Mouse (Mus musculus) testis, postnatal 10 days (tissue): ENCODE data around the gene Pip4k2b.
A peak's percentile ranks its signal among the peaks of the same experiment; 100 is the strongest.
"Not testable (repeated sequence)": the region's sequence is repeated elsewhere in the genome, so short reads cannot be mapped to it uniquely, and the experiment has no call there.

Experiments used
- DNase-seq: peaks from one replicate; pipeline ENCODE4 v3.0.0; 2021; ENCODE audit warnings: low spot score

Gene Pip4k2b

DNA sequence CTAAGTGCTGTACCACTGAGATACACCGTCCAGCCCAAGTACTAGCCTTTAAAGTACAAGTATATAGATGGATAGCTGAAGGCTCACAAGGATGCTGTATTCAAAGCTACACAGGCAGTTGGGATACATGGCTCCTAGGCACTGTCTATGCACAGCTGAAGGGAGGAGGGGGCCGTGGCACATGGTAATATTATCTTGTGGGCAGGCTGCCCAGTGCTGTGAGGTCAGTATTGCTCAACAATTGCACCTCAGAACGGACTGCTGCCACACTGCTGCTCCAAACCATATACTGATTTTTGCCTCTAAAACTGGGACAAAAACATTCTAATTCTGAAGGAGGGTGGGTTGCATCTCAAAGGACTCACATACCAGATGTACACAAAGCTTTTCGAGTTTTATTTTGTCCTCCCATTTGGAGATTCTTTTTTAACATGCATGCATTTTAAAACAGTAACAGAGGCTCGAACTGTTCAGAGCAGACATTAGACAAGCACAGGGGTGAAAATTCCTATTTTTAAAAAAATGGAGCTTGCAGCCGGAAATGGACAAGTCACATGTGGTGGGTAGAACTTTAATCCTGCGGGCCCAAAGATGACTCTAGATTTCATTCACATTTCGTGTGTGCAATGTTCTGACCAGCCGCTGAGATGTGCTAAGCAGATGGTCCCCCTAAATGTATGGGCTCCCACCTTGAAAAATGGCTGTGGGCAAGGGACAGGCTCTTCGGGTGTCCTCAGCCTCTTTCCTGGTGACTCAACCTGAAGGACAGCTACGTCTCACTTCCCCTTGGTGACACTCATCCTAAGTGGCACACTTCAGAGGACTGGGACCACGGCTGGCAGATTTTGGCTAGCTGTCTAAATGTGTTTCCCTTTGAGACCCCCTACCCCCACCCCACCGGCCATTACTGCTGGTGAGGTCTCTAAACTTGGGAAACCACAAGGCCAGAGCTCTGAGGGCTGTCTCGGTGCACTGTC, 29.4 kb downstream of the Pip4k2b start:
- peak; percentile 59 for DNase-seq

DNA sequence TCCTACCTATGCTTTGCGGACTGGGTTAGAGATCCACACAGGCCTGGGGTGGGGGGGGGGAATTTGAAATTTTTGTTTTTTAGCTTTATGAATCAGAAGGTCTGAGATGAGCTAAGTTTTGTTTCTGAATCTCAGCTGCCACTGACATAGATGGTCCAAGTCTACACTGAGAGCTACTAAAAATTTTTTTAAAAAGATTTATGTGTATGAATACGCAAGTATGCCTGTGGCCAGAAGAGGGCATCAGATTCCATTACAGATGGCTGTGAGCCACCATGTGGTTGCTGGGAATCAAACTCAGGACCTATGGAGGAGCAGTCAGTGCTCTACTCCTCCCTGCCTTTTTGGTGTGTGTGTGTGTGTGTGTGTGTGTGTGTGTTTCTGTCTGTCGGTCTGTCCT, 30.1 kb downstream of the Pip4k2b start:
- DNase-seq = no peak

DNA sequence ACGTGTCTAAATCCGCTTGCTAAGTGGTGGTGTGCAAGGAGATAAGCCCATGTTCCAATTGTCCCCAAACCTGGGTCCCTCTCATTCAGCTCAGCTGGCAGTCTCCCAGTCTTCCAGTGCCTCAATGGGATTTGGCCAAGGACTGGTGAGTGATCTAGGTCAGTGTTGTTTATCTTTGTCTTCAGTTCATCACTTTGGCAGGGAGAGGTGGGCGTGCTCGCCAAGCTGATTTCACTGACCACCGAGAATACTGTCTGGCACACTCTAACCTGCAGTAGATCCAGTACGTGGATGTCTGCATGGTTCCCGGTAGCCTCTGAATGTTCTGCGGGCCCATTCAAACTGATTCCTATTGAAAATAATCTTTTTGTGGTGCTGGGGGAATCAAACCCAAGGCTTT, 30.6 kb downstream of the Pip4k2b start:
- DNase-seq = no peak

DNA sequence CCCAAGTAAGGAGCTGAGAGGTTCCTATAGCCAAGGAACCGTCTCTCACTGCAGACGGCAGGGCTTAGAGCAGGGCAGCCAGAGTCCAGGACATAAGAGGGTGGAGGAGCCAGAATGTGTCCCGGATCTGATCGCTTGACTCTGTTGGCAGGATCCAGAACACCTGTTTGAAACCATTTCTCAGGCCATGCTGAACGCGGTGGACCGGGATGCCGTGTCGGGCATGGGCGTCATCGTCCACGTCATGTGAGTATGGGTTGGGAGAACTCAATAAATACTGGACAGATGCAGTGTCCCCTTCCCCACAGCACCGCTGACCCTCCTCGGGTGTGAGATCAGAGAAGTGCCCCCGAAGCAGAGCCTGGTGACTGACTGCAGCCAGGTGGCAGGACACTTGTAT, 32.2 kb downstream of the Pip4k2b start:
- DNase-seq = no peak

DNA sequence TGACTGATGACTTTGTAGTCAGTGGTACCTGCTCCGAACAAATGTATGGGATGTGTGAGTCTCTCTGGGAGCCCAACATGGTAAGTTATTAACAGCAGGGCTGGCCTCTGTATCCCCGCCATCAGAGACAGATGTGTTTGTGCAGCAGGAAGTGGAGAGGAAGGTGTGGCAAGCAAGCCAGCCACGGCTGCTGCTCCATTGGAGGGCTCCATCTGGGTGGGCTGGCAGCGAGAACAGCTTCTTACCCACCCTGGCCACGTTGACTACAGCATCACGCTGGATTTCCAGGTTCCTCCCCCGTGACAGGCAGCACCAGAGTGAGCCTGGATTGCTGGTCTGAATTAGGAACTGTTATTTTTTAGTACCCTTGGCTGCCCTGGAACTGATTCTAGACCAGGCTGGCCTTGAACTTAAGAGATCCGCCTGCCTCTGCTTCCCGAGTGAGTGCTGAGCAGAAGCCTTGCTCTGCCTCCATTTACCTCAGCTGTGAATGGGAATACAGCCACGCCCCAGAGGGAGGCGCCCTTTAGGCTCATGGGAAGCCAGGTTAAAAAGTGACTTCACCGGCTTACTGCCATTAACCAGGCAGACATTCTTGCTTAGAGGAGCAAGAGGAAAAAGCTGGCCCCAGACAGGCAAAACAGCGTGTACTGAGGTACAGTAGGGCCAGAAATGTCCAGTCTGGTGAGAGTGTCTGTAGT, 33.2 kb downstream of the Pip4k2b start:
- DNase-seq = no peak

DNA sequence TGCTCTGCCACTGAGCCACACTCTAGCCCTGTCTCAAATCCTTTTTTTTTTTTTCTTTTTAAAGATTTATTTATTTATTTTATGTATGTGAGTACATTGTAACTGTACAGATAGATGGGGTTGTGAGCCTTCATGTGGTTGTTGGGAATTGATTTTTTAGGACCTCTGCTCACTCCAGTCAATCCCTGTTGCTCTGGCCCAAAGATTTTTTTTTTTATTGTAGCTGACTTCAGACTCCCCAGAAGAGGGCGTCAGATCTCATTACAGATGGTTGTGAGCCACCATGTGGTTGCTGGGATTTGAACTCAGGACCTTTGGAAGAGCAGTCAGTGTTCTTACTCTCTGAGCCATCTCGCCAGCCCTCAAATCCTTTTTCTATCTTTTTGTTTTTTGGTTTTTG, 34.4 kb downstream of the Pip4k2b start:
- DNase-seq = not testable (repeated sequence)

DNA sequence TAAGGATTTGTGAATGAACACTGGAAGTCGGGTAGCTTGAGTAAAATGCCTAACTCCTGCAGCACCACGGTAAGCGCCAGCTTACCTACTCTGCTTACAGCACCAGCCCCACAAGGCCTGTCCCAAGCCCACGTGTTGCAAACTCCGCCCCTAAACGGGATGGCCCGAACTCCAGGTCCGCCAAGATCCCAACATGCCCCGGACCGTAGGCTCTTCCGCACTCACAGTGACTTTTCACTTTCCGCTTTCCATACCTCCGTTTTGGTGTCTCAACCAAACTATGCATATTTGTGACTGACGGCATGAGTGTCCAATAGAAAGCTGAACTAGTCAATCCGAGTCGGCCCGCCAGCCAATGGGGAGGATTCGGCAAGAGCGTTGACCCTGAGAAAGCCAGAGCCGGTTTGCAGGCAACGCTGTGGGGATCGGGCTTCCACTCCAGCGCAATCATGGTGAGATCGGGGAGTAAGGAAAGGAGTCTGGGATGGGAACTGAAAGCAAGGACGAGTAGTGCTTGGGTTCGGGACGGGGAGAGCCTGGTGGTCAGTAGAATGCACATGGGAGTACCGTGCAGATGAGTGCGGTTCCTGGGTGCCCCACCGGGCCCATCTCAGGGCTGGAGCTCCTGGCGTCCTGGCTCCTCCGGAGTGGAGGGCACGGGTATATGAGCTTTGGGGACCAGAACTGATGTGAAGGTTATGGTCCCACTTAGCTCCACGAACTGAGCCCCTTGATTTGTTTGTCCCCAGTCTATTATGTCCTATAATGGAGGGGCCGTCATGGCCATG, 41.3 kb downstream of the Pip4k2b start, which contains the start of gene Psmb3:
Gene Psmb3 (plus strand): TSS at position 361 of the 788 bp plus-strand sequence.
- DNase-seq = peak; percentile 96

DNA sequence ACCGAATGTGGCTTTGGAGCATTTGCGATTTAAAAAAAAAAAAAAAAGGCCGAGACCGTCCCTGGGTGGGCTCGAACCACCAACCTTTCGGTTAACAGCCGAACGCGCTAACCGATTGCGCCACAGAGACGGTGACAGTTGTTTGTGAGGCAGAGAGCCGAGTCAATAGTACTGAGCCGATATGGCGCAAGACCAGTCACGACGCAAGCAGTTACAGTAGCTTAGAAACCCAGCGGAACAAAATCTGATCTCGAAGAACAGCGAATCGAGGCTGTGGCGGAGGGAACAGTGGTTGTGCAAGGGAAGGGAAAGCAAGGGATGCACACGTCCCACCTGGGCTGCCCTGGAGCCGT, 42.1 kb downstream of the Pip4k2b start:
- peak; percentile 92 for DNase-seq

DNA sequence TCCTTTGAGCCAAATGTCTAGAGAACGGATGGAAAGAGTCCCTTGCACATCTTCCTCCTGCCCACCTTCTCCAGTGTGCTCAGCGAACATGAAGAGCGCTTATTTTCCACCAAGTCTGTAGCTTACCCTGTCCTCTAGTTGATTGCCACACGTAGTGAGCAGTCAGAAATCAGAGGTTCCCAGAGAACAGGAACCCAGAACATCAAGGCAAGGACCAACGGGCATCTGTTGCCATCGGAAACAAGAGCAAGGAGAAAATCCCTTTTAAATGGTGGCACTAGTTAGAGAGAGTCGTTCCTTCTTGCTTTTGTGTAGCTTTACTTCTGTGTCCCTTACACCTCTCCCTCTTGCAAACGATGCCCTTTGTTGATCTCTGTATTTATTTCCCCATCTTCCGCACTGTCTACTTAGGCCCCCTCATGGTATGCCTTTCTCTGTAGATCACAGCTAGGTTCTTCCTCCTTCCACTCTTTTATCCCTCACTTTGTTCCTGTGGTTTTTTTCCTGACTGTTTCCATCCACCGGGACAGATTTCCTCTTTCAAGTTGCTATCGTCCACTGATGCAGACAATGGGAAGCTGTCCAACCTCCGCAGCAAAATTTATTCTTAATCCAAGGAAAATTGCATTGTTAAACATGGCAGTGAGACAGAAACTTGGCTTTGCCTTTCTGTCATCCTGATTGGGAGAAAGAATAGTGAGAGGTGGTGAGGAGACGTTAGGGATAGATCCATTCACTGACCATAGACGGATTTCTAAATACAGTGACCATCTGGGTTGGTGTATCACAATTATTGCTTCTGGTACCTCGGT, 42.7 kb downstream of the Pip4k2b start:
- no peak for DNase-seq

DNA sequence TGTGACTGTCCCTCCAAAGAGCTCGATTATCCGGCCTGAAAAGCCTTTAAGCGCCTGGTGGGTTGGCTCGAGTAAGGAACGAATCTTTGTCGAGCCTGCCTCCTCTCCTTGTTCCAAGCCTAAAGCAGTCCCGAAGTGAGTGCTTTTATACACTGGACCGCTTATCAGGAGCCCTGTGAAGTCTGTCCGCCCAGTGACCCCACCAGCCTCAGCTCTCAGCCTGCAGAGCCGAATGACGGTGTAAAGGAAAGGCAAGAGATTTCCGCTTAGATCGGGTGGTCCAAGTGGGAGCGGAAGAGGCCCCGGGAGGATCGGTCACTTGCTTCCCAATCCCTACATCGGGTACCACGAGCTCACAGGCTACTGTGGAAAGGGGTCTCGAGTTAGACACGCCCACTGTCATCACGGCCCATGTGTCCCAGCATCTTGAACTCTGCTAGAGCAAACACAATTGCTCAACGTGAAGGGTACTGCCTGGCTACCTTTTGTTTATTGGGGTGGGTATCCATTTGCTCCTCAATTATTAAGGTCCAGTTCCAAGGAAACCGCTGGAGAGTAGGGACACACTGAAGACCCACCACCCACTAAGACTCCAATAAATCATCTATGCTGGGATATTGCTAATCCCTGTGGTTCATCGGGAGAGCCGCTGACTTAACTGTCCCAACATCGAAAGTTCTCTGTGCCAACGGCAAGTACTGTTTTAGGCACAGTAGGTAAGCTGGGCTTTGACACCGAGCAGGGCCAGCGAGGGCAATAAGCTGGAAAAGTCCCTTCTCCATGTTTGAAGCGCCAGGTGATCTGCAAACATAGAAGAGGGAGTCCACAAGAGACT, 43.5 kb downstream of the Pip4k2b start:
- peak; percentile 60 for DNase-seq

DNA sequence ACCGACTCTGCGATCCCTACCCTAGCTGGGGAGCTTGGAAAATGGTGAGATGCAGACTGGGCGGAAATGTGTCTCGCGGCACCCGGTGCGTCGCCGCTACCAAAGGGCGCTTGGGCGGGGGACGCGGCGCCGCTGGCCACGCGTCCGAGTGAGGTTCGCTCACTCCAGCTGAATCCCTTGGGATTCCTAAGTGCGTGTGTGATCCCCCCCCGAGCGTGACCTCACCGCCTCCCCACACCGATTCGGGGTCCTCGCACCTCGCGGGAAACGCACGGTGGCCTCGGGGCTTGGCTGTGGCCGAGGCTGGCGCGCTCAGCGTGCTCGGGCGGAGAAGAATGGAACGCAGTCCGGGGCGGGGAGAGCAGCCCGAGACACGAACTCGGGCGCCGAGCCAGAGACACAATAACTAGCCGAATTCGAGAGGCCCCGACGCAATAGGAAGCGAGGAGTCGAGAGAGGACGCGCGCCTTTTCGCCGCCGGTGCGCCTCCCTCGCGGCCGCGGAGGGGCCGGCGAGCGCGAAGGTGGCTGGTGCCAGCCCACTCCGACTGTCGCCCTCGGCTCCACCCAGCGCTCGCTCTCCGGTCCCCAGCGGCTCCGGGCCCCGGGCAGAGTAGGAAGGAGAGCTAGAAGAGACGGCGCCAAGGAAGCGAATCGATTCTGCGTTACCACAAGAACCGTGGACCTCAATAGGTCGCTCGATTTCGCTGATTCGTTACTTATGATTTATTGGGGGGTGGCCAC, 44.3 kb downstream of the Pip4k2b start, which contains the start of gene Pcgf2:
Gene Pcgf2 (minus strand): TSS at position 495 of the 743 bp plus-strand sequence.
- DNase-seq = peak; percentile 91

DNA sequence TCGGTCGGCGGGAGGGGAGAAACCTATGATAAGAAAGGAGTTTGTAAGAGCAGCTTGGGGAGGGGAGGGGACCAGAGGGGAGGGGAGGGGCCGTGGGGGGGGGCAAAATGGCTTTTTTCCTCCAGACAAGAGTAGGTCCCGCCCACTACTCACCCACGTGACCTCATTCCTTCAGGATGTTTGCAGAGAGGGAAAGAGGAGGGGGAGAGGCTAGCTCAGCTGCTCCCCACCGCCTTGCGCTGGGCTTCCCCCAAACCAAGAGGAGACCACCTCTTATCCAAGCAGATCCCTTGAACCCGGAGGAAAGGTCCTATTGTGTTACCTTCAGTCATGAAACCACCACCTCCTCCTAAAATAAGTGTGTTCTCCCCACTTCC, 44.9 kb downstream of the Pip4k2b start:
- peak; percentile 97 for DNase-seq

DNA sequence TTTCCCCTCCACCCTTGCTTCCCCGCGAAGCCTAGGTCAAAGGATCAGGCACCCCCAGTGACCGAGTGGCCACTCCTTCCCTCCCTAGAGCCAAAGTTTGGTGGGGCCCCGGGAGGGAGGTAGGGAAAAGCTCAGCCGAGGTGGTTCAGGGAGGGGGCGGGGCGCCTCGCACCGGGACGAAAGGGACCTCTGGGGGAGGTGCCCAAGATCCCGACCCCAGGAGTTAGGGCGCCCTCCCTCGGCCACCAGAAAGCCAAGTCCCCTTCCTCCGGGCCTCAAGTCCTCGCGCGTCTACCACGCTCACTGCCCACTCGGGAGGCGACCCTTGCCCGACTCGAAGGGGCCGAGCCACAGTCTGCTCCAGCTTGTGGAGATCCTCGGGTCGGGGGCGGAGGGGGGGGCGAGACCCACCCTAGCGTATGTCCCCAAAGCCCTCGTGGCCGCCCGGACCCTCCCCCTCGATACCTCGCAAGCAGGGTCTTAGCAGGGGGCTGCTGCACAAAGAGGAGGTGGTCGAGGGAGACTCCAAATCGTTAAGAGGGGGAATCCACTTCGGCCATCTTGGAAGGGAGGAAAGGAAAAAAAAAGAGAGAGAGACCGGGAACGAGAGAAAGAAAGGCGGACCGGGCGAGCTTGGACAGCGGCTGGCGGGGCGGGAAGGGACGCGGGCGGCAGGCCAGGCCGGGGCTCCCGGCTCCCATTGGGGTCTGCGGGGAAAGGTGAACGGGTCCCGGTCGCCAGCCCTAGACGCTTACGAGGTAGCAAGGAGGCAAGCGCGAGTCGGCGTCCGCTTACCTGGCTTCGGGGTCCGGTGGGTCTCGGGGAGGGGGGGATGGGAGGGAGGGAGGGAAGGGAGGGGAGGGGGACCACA, 45.5 kb downstream of the Pip4k2b start:
- peak; percentile 94 for DNase-seq

DNA sequence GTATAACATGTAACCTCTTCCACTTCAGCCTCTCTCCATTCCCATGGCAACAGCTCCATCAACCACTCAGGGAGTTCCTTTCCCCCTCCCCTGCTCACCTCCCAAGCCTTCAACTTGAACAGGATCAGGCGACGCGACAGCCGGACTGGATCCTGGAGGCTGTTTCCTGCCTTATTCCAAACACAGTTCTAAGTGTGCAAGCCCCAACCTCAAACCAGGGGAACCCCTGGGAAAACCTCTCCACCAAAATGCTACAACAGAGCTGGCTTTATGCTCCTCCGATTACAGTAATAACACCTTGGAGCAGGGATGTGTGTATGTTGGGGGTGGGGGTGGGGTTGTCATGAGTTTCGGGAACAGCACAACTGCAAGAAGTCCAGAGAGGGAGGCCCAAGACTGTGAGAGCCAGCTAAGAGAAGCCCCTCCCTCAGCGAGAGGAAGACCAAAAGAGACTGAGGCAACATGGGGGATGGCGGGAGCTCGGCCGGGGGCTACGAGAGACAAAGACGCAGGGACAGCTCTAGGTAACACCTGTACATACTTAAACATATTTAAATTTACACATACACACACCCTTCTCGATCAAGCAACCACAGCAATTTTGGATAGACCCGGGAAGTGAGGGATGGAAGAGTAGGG, 46.5 kb downstream of the Pip4k2b start:
- no peak for DNase-seq

DNA sequence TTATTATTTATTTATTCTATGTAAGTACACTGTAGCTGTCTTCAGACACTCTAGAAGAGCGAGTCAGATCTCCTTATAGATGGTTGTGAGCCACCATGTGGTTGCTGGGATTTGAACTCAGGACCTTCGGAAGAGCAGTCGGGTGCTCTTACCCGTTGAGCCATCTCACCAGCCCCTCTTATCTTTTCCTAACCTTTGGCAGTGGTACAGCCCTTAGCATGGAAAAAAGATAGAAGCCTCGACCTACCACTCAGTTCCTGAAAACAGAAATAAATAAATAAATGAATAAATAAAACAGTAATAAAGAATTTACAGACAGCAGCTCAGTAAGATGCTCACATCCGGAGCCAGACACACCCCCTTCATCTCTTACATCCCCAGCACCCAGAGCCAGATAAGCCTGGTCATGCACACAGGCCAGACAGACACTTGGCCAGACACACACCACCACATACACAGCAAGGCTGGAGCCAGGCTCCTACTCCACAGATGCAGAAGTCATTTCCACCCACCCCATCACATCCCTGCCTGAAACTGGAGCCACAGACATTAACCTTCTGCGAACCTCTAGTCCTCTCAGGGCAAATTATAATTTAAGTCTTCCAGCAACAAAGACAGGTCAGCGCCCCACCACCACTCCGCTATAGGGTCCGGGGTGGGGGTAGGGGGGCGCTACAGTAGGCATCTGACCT, 47.2 kb downstream of the Pip4k2b start:
- DNase-seq = no peak

DNA sequence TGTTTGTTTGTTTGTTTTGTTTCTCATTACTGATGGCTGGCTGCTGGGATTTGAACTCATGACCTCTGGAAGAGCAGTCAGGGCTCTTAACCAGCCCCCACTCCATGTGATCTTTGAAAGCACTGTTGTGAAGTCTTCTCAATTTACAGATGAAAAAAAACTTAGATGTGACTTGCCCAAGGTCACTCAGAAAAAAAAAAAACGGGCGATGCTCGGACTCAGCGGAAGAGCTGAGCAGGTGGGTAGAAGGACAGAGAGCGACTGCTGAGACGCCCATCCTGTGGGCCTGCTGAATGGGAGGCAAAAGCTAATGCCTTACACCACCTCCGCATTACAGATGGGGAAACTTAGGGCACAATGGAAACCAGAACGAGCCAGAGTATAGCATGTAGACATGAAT, 47.8 kb downstream of the Pip4k2b start:
- DNase-seq = no peak

DNA sequence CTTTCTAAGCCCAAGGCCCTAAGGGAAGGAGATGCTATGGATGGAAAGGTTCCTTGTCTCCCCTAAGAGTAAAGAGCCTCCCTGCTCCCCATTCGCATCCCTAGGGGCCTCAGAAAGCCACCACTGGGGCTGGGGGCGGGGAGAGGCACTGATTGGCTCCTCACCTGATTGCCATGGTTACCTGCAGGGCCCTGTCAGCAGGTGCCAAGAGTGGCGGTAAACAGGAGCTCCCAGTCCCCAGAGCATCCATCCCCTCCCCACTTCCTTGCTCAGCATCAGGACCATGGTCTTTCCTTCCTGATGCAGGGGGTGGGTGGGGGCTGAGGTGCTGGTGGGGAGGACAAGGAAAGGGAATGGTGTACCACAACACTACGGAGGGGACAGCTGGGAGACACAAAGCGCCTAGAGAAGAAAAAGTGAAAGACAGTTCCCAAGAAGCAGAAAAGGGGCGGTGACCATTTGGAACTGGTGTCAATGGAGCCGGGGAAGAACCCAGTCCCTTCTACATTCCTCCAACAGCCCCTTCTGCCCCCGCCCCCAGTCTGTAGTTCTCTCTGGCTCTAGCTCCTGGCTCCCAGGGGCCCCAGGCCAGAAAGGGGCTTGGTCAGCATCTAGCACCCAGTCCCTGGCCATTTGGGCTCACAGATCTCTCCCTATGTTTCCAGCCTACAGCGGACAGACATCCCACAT, 48.6 kb downstream of the Pip4k2b start:
- no peak for DNase-seq
